Mouse (Mus musculus) embryonic facial prominence, embryonic 14.5 days (tissue): ENCODE measurements around the gene Ampd1. TPM values are rescaled to one million over a fixed set of nuclear protein-coding genes. Genes with fewer than 3 reads are reported as not detected.

ENCODE experiments used
- ATAC-seq: fragments of 200-750 bp; cut with Nextera tagmentation; 2 replicates; pipeline ENCODE4 v1.8.0; 2017; ENCODE audit warnings: low read depth, moderate number of reproducible peaks, moderate TSS enrichment
- DNase-seq: peaks from one replicate; pipeline ENCODE4 v3.0.0-alpha.2; 2015; ENCODE audit warnings: low spot score
- H3K27ac ChIP-seq: fragments of 300-500 bp; sonication (generic); replicated peaks from 2 replicates; pipeline ENCODE4 v1.5.1; 2014; ENCODE audit warnings: low read depth, mild to moderate bottlenecking, low read length, moderate library complexity
- H3K27me3 ChIP-seq: fragments of 300-500 bp; sonication (generic); replicated peaks from 2 replicates; pipeline ENCODE4 v1.6.1; 2014; ENCODE audit warnings: low read length; ENCODE audit not compliant: control insufficient read depth, insufficient read depth
- H3K36me3 ChIP-seq: fragments of 300-500 bp; sonication (generic); 2 replicates; pipeline ENCODE4 v1.6.1; 2014; ENCODE audit warnings: low read length, mixed read lengths; ENCODE audit not compliant: control insufficient read depth, insufficient read depth
- H3K4me1 ChIP-seq: fragments of 300-500 bp; sonication (generic); 2 replicates; pipeline ENCODE4 v1.6.1; 2014; ENCODE audit warnings: antibody characterized with exemption, low read length; ENCODE audit not compliant: control insufficient read depth, insufficient read depth
- H3K4me2 ChIP-seq: fragments of 300-500 bp; sonication (generic); 2 replicates; pipeline ENCODE4 v1.6.1; 2014; ENCODE audit warnings: low read depth, mild to moderate bottlenecking, low read length, moderate library complexity, mixed read lengths
- H3K4me3 ChIP-seq: fragments of 300-500 bp; sonication (generic); 2 replicates; pipeline ENCODE4 v1.5.1; 2014; ENCODE audit warnings: low read depth, mild to moderate bottlenecking, low read length
- H3K9ac ChIP-seq: fragments of 300-500 bp; sonication (generic); 2 replicates; pipeline ENCODE4 v1.6.1; 2014; ENCODE audit warnings: low read depth, mild to moderate bottlenecking, low read length, moderate library complexity, mixed read lengths
- H3K9me3 ChIP-seq: fragments of 300-500 bp; sonication (generic); 2 replicates; pipeline ENCODE4 v1.6.1; 2016; ENCODE audit warnings: low read length; ENCODE audit not compliant: control insufficient read depth
- WGBS: fragments of 180-500 bp; shearing (Covaris S2); extraction: QIAGEN DNeasy Blood & Tissue Kit; methylation state at CpG from one replicate; pipeline ENCODE4 v1.1.7; 2014; 5-methylcytosine and 5-hydroxymethylcytosine counted together
- polyA plus RNA-seq: library from polyadenylated mRNA; unstranded; fragments of >200 nt; fragmentation: Nextera tagmentation; extraction: Ambion mirVana; gene quantifications from 2 replicates; pipeline ENCODE4 v1.2.1, GENCODE M21; 2014

The Ampd1 gene
- polyA plus RNA-seq, 1 experiment from 2014 or later, result 23.9 TPM

- no peaks in the 10 kb centered on the region for H3K36me3 ChIP-seq
- no peak for DNase-seq
- H3K27ac ChIP-seq, result no peak overlapping the region
- no peaks in the 10 kb centered on the region for H3K27me3 ChIP-seq
- no peaks in the 10 kb centered on the region for H3K4me1 ChIP-seq
- ATAC-seq, result no peak
- no peaks in the 10 kb centered on the region for H3K9me3 ChIP-seq
- no peak overlapping the region for H3K4me2 ChIP-seq
- H3K9ac ChIP-seq, result no peak overlapping the region
- H3K4me3 ChIP-seq, result no peak overlapping the region
- 77% methylated on average over 23 of the region's 23 CpGs for WGBS
These were observed 24.8 kb downstream of the Ampd1 start for GRCm38 (mm10) chr3:103098662-103099061.

DNA sequence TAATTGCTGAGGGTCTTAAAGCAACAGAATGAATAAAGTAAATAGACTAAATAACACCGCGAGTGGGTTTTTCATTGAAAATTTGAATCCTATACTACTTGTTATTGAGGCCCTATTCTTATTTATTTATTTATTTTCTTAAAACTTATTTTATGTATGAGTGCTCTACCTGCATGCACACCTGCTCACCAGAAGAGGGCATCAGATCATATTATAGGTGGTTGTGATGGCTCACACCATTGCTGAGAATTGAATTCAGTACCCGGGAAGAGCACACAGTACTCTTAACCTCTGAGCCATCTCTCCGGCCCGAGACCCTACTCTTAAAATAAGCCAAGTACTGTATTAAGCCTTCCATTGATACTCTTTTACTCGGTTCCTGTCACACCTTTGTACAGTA lies 25.9 kb downstream of the Ampd1 start:
- no peak for ATAC-seq
- 83% methylated on average over 6 of the region's 6 CpGs for WGBS
- no peaks in the 10 kb centered on the region for H3K4me1 ChIP-seq
- H3K9ac ChIP-seq, result no peak overlapping the region
- no peaks in the 10 kb centered on the region for H3K36me3 ChIP-seq
- no peaks in the 10 kb centered on the region for H3K9me3 ChIP-seq
- no peak overlapping the region for H3K27ac ChIP-seq
- H3K27me3 ChIP-seq, result no peaks in the 10 kb centered on the region
- H3K4me3 ChIP-seq, result no peak overlapping the region
- H3K4me2 ChIP-seq, result no peak overlapping the region
- no peak for DNase-seq

- Histone ChIP-seq H3K9ac (no peak overlapping the region), H3K27me3 (no peaks in the 10 kb centered on the region), H3K4me1 (no peaks in the 10 kb centered on the region), H3K4me3 (no peak overlapping the region), H3K9me3 (no peaks in the 10 kb centered on the region), H3K27ac (no peak overlapping the region), H3K4me2 (no peak overlapping the region), H3K36me3 (no peaks in the 10 kb centered on the region)
- DNase-seq (no peak), ATAC-seq (no peak)
- WGBS, result 48% methylated on average over 2 of the region's 2 CpGs
These were observed 26.9 kb downstream of the Ampd1 start for GRCm38 (mm10) chr3:103100735-103101134.

DNA sequence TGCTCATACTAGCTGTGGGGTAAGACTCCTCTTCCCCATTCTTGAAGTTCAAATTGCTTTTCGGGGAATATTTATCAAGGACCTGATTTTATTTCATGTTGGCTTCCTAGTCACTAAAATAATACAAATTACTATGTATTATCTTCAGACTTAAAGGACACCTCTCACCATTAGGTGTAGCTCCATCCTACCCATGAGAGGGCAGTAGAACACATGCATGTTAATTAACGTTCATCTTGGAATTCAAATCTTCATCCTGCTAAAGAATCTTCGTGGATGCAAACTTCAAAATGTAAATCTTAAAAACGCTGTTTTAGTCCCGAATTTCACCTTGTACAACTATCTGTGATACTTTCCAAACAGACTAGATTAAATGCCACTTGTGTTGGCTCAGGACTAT lies 27.4 kb downstream of the Ampd1 start:
- no peaks in the 10 kb centered on the region for H3K36me3 ChIP-seq
- no peak overlapping the region for H3K4me3 ChIP-seq
- no peak overlapping the region for H3K9ac ChIP-seq
- no peaks in the 10 kb centered on the region for H3K9me3 ChIP-seq
- 54% methylated on average over 5 of the region's 5 CpGs for WGBS
- no peaks in the 10 kb centered on the region for H3K4me1 ChIP-seq
- ATAC-seq, result no peak
- no peaks in the 10 kb centered on the region for H3K27me3 ChIP-seq
- no peak overlapping the region for H3K27ac ChIP-seq
- peak overlapping the region; percentile 82; the same call in 1 of the 2 replicates for H3K4me2 ChIP-seq
- no peak for DNase-seq

DNA sequence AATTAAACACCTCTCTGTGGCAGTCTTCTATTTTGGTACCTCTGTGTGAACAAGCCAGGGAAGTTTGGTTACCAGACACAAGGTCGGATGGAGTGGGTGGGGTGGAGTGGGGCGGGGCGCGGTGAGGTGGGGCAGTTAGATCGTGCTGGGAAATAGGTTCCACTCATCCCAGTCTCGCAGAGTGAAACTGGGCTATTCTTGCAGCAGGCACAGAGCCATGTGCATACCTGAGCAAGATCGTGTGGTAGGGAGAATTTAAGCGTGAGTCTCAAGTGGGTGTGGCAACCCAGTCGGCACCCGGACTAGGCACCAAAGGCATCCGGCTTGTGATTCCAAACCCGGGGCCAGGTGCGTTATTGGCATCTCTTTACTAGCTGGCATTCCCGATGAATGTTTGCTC lies 28.1 kb downstream of the Ampd1 start:
- peak overlapping the region; percentile 82 for H3K4me2 ChIP-seq
- no peaks in the 10 kb centered on the region for H3K27me3 ChIP-seq
- H3K4me1 ChIP-seq, result no peaks in the 10 kb centered on the region
- DNase-seq (peak; percentile 54), ATAC-seq (peak; percentile 28)
- H3K4me3 ChIP-seq, result peak overlapping the region; percentile 73
- peak overlapping the region; percentile 79 for H3K9ac ChIP-seq
- 5% methylated on average over 14 of the region's 14 CpGs for WGBS
- no peaks in the 10 kb centered on the region for H3K36me3 ChIP-seq
- H3K9me3 ChIP-seq, result no peaks in the 10 kb centered on the region
- H3K27ac ChIP-seq, result peak overlapping the region; percentile 63

GRCm38 (mm10) chr3:103102454-103103390 lies 28.9 kb downstream of the Ampd1 start, which contains the start of gene Dennd2c:
Gene Dennd2c, plus strand, starts transcription at chr3:103102604.
- Histone ChIP-seq H3K9me3 (no peaks in the 10 kb centered on the region), H3K4me1 (no peaks in the 10 kb centered on the region), H3K36me3 (no peaks in the 10 kb centered on the region), H3K9ac (peak within 1 kb of the TSS; percentile 79), H3K4me2 (peak within 1 kb of the TSS; percentile 82), H3K27ac (peak within 1 kb of the TSS; percentile 74), H3K4me3 (peak within 1 kb of the TSS; percentile 73), H3K27me3 (no peaks in the 10 kb centered on the region)
- DNase-seq, result peak; percentile 95
- under 1% methylated on average over 47 of the region's 72 CpGs for WGBS
- peak; percentile 97 for ATAC-seq

- WGBS, result 84% methylated on average over 7 of the region's 7 CpGs
- Histone ChIP-seq H3K9ac (no peak overlapping the region), H3K36me3 (no peaks in the 10 kb centered on the region), H3K4me3 (no peak overlapping the region), H3K27ac (no peak overlapping the region), H3K4me2 (no peak overlapping the region), H3K9me3 (no peaks in the 10 kb centered on the region), H3K27me3 (no peaks in the 10 kb centered on the region), H3K4me1 (no peaks in the 10 kb centered on the region)
- ATAC-seq (no peak), DNase-seq (no peak)
These were observed 33.9 kb downstream of the Ampd1 start for GRCm38 (mm10) chr3:103107565-103108240.

DNA sequence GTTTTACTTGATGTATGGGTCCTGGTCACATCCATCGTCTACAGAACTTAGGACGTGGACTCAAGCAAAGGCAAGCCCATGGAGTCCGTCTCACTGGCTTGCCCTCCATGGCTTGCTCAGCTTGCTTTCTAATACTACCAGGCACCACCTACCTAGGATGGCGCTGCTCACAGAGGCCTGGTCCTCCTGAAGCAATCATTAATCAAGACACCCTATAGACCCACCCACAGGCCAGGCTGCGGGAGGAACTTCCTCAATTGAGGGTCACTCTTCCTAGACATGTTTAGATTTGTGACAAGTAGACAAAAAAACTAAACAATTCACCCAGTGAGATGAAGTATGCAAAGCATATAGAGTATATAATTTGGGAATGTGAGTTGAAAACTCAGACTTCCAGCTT lies 38.4 kb downstream of the Ampd1 start:
- H3K27ac ChIP-seq, result no peak overlapping the region
- H3K9ac ChIP-seq, result no peak overlapping the region
- no peak overlapping the region for H3K4me3 ChIP-seq
- DNase-seq, result no peak
- no peaks in the 10 kb centered on the region for H3K36me3 ChIP-seq
- H3K9me3 ChIP-seq, result no peaks in the 10 kb centered on the region
- WGBS, result 82% methylated on average over 5 of the region's 5 CpGs
- no peak for ATAC-seq
- no peak overlapping the region for H3K4me2 ChIP-seq
- H3K4me1 ChIP-seq, result no peaks in the 10 kb centered on the region
- H3K27me3 ChIP-seq, result no peaks in the 10 kb centered on the region
